Mouse (Mus musculus) heart, embryonic 12.5 days (tissue): Measurements from ENCODE around the gene Klk9. TPM values are rescaled to one million over a fixed set of nuclear protein-coding genes. Genes with fewer than 3 reads are reported as not detected.

Source experiments
- ATAC-seq: fragments of 200-750 bp; cut with Nextera tagmentation; 2 replicates; pipeline ENCODE4 v1.8.0; 2017; ENCODE audit warnings: moderate TSS enrichment, moderate library complexity; ENCODE audit not compliant: insufficient number of reproducible peaks, low FRiP score
- H3K27ac ChIP-seq: fragments of 300-500 bp; sonication (generic); 2 replicates; pipeline ENCODE4 v1.5.1; 2016; ENCODE audit warnings: mild to moderate bottlenecking, moderate library complexity; ENCODE audit not compliant: poor library complexity, severe bottlenecking
- H3K27me3 ChIP-seq: fragments of 300-500 bp; sonication (generic); replicated peaks from 2 replicates; pipeline ENCODE4 v1.6.1; 2016; ENCODE audit warnings: mild to moderate bottlenecking, moderate library complexity
- H3K36me3 ChIP-seq: fragments of 300-500 bp; sonication (generic); 2 replicates; pipeline ENCODE4 v1.6.1; 2016; ENCODE audit warnings: mild to moderate bottlenecking, moderate library complexity
- H3K4me1 ChIP-seq: fragments of 300-500 bp; sonication (generic); replicated peaks from 2 replicates; pipeline ENCODE4 v1.6.1; 2016; ENCODE audit warnings: mild to moderate bottlenecking
- H3K4me2 ChIP-seq: fragments of 300-500 bp; sonication (generic); 2 replicates; pipeline ENCODE4 v1.6.1; 2016; ENCODE audit warnings: mild to moderate bottlenecking, moderate library complexity
- H3K4me3 ChIP-seq: fragments of 300-500 bp; sonication (generic); 2 replicates; pipeline ENCODE4 v1.5.1; 2016; ENCODE audit warnings: mild to moderate bottlenecking
- H3K9ac ChIP-seq: fragments of 300-500 bp; sonication (generic); 2 replicates; pipeline ENCODE4 v1.6.1; 2016; ENCODE audit warnings: mild to moderate bottlenecking, moderate library complexity
- H3K9me3 ChIP-seq: fragments of 300-500 bp; sonication (generic); replicated peaks from 2 replicates; pipeline ENCODE4 v1.6.1; 2016; ENCODE audit warnings: mild to moderate bottlenecking, moderate library complexity
- WGBS: fragments of 180-500 bp; shearing (Covaris S2); methylation state at CpG from one replicate; pipeline ENCODE4 v1.1.7; 2016; 5-methylcytosine and 5-hydroxymethylcytosine counted together
- polyA plus RNA-seq: library from polyadenylated mRNA; unstranded; fragments of >200 nt; fragmentation: Nextera tagmentation; extraction: Ambion mirVana; gene quantifications from 2 replicates; pipeline ENCODE4 v1.2.1, GENCODE M21; 2016

Gene Klk9
- polyA plus RNA-seq, result not detected in 2 replicates

GRCm38 (mm10) chr7:43791591-43791990, at the start of gene Klk9:
Gene Klk9 (plus strand): TSS chr7:43791891.
- Histone ChIP-seq H3K4me2 (no peak within 1 kb of the TSS), H3K9ac (no peak within 1 kb of the TSS), H3K27ac (no peak within 1 kb of the TSS), H3K27me3 (peaks cover 29% of the 10 kb centered on the region), H3K4me1 (peaks cover 7% of the 10 kb centered on the region), H3K4me3 (no peak within 1 kb of the TSS), H3K36me3 (no peaks in the 10 kb centered on the region), H3K9me3 (no peaks in the 10 kb centered on the region)
- 63% methylated on average over 7 of the region's 7 CpGs for WGBS
- no peak for ATAC-seq

GRCm38 (mm10) chr7:43747788-43748187, 43.9 kb upstream of the Klk9 start:
- Histone ChIP-seq H3K4me2 (no peak overlapping the region), H3K4me1 (no peaks in the 10 kb centered on the region), H3K27ac (no peak overlapping the region), H3K4me3 (no peak overlapping the region), H3K9ac (no peak overlapping the region), H3K27me3 (no peaks in the 10 kb centered on the region), H3K9me3 (no peaks in the 10 kb centered on the region; the same call in 1 of the 2 replicates), H3K36me3 (no peaks in the 10 kb centered on the region)
- 39% methylated on average over 1 of the region's 1 CpGs for WGBS
- ATAC-seq, result no peak

GRCm38 (mm10) chr7:43752806-43753205, 38.9 kb upstream of the Klk9 start:
- Histone ChIP-seq H3K36me3 (no peaks in the 10 kb centered on the region), H3K4me1 (no peaks in the 10 kb centered on the region), H3K9ac (no peak overlapping the region), H3K4me3 (no peak overlapping the region), H3K4me2 (no peak overlapping the region), H3K27ac (no peak overlapping the region), H3K27me3 (no peaks in the 10 kb centered on the region), H3K9me3 (no peaks in the 10 kb centered on the region; the same call in 1 of the 2 replicates)
- WGBS, result 50% methylated on average over 2 of the region's 2 CpGs
- ATAC-seq, result no peak

- 44% methylated on average over 8 of the region's 8 CpGs for WGBS
These were observed 25.2 kb upstream of the Klk9 start for GRCm38 (mm10) chr7:43766484-43766883.

GRCm38 (mm10) chr7:43768597-43768996, 23.1 kb upstream of the Klk9 start, which contains the start of gene Klk12:
Gene Klk12 (plus strand): TSS chr7:43768897.
- no peak within 1 kb of the TSS for H3K9ac ChIP-seq
- H3K27ac ChIP-seq, result no peak within 1 kb of the TSS
- no peaks in the 10 kb centered on the region for H3K4me1 ChIP-seq
- no peak for ATAC-seq
- H3K4me3 ChIP-seq, result no peak within 1 kb of the TSS
- no peaks in the 10 kb centered on the region for H3K36me3 ChIP-seq
- no peaks in the 10 kb centered on the region for H3K27me3 ChIP-seq
- H3K4me2 ChIP-seq, result no peak within 1 kb of the TSS
- 70% methylated on average over 4 of the region's 4 CpGs for WGBS
- no peaks in the 10 kb centered on the region for H3K9me3 ChIP-seq

More at GRCm38 (mm10) chr7:43766484-43766883, 25.2 kb upstream of the Klk9 start:
- Histone ChIP-seq H3K9ac (no peak overlapping the region), H3K27me3 (no peaks in the 10 kb centered on the region), H3K9me3 (no peaks in the 10 kb centered on the region), H3K4me3 (no peak overlapping the region), H3K36me3 (no peaks in the 10 kb centered on the region), H3K27ac (no peak overlapping the region), H3K4me2 (no peak overlapping the region), H3K4me1 (no peaks in the 10 kb centered on the region)
- ATAC-seq, result no peak

- H3K4me2 ChIP-seq, result no peak overlapping the region
- no peak overlapping the region for H3K27ac ChIP-seq
- H3K9me3 ChIP-seq, result no peaks in the 10 kb centered on the region
- no peak for ATAC-seq
- no peaks in the 10 kb centered on the region for H3K36me3 ChIP-seq
- H3K9ac ChIP-seq, result no peak overlapping the region
- no peak overlapping the region for H3K4me3 ChIP-seq
- no peaks in the 10 kb centered on the region for H3K27me3 ChIP-seq
- WGBS, result 88% methylated on average over 8 of the region's 8 CpGs
- no peaks in the 10 kb centered on the region for H3K4me1 ChIP-seq
These were observed 22.1 kb upstream of the Klk9 start for GRCm38 (mm10) chr7:43769636-43770035.

GRCm38 (mm10) chr7:43770701-43771100, 21.0 kb upstream of the Klk9 start:
- no peaks in the 10 kb centered on the region for H3K4me1 ChIP-seq
- WGBS, result 91% methylated on average over 10 of the region's 10 CpGs
- no peaks in the 10 kb centered on the region for H3K36me3 ChIP-seq
- no peak overlapping the region for H3K4me2 ChIP-seq
- H3K27ac ChIP-seq, result no peak overlapping the region
- H3K4me3 ChIP-seq, result no peak overlapping the region
- no peak overlapping the region for H3K9ac ChIP-seq
- no peaks in the 10 kb centered on the region for H3K27me3 ChIP-seq
- peak; percentile 27; the same call in 1 of the 2 replicates for ATAC-seq
- H3K9me3 ChIP-seq, result no peaks in the 10 kb centered on the region

- 79% methylated on average over 6 of the region's 6 CpGs for WGBS
- no peaks in the 10 kb centered on the region for H3K4me1 ChIP-seq
- no peak overlapping the region for H3K27ac ChIP-seq
- no peaks in the 10 kb centered on the region for H3K9me3 ChIP-seq
- no peak for ATAC-seq
- H3K4me3 ChIP-seq, result no peak overlapping the region
- H3K4me2 ChIP-seq, result no peak overlapping the region
- no peaks in the 10 kb centered on the region for H3K27me3 ChIP-seq
- H3K36me3 ChIP-seq, result no peaks in the 10 kb centered on the region
- H3K9ac ChIP-seq, result no peak overlapping the region
These were observed 19.8 kb upstream of the Klk9 start for GRCm38 (mm10) chr7:43771916-43772315.

- H3K9ac ChIP-seq, result no peak overlapping the region
- no peak overlapping the region for H3K4me2 ChIP-seq
- no peaks in the 10 kb centered on the region for H3K27me3 ChIP-seq
- H3K9me3 ChIP-seq, result no peaks in the 10 kb centered on the region
- WGBS, result 69% methylated on average over 3 of the region's 3 CpGs
- H3K4me1 ChIP-seq, result no peaks in the 10 kb centered on the region
- H3K4me3 ChIP-seq, result no peak overlapping the region
- no peaks in the 10 kb centered on the region for H3K36me3 ChIP-seq
- no peak for ATAC-seq
- no peak overlapping the region for H3K27ac ChIP-seq
These were observed 18.8 kb upstream of the Klk9 start for GRCm38 (mm10) chr7:43772901-43773300.

- Histone ChIP-seq H3K36me3 (no peaks in the 10 kb centered on the region), H3K4me3 (no peak within 1 kb of the TSS), H3K9me3 (no peaks in the 10 kb centered on the region), H3K27ac (no peak within 1 kb of the TSS), H3K9ac (no peak within 1 kb of the TSS), H3K4me1 (no peaks in the 10 kb centered on the region), H3K27me3 (no peaks in the 10 kb centered on the region), H3K4me2 (no peak within 1 kb of the TSS)
- WGBS, result 84% methylated on average over 5 of the region's 5 CpGs
- ATAC-seq, result no peak
These were observed 17.3 kb upstream of the Klk9 start, which contains the start of gene Klk11 for GRCm38 (mm10) chr7:43774364-43774763. Gene Klk11 (plus strand): TSS chr7:43774604.

GRCm38 (mm10) chr7:43774802-43775201, 16.9 kb upstream of the Klk9 start:
- no peak overlapping the region for H3K4me2 ChIP-seq
- no peak overlapping the region for H3K4me3 ChIP-seq
- no peak for ATAC-seq
- no peaks in the 10 kb centered on the region for H3K4me1 ChIP-seq
- WGBS, result 61% methylated on average over 6 of the region's 6 CpGs
- no peaks in the 10 kb centered on the region for H3K9me3 ChIP-seq
- no peak overlapping the region for H3K9ac ChIP-seq
- no peaks in the 10 kb centered on the region for H3K27me3 ChIP-seq
- no peak overlapping the region for H3K27ac ChIP-seq
- no peaks in the 10 kb centered on the region for H3K36me3 ChIP-seq
